Mouse (Mus musculus) kidney, postnatal 25 days (tissue): ENCODE measurements around the gene Fam160a2.
A peak's percentile ranks its signal among the peaks of the same experiment; 100 is the strongest.
"Not testable (repeated sequence)": the region's sequence is repeated elsewhere in the genome, so short reads cannot be mapped to it uniquely, and the experiment has no call there.

Experiments
- DNase-seq, 2 experiments: peaks; one replicate each; pipeline ENCODE4 v3.0.0; 2021; ENCODE audit warnings: mixed read lengths in 2 of 2

The Fam160a2 gene

DNA sequence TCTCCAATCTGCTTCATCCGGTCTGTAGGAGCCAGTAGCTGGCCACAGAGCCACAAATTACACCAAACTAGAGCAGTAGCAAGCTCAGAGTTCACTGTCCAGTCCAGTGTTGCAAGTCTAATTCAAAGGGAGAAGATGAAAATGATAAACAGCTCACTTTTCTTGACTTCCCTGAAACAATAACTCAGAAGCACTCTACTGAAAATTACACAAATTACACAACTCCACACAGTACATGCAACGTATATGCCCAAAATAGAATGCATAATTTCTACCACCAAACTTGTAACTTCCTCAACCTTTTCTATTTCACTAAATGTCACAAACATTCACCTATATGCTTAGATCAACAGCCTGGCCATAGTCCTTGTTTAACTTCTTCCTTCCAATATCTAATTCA lies 9.6 kb downstream of the Fam160a2 start:
- DNase-seq, result no peak

DNA sequence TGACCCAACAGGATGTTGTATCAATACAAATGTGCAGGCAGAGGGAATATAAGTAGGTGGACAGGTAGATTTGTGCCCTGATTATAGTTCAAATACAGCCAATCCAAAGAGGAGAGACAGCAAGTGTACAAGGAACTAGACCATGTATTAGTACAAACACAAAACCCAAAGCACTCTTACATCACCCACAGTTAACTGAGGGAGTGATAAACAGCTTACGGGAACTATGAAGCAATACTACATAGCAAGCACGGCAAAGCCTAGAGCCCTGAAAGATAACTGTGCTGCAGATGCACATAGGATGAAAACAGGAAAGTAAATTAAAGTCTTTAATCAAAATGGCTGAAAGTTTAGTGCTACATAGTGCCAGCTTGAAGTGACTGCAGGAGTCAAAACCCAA lies 12.2 kb downstream of the Fam160a2 start:
- DNase-seq, result no peak

DNA sequence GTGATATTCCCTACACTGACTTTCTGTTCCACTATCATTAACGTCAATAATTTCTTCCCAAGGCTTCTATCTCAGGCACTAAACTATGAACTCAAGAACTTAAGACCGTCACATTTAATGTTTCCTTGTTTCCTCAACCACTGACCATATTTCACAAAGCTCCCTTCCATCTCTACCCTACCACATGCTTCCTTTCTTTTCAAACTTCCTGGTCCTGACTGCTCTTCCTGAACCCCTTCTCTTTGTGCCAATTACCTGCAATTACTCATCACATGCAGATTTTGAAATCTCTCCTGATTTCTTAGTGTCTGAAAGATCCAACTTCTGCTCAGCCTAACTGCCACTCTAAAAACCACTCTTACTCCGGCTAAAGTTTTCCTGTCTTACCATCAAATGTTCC lies 19.5 kb downstream of the Fam160a2 start:
- DNase-seq, result no peak

DNA sequence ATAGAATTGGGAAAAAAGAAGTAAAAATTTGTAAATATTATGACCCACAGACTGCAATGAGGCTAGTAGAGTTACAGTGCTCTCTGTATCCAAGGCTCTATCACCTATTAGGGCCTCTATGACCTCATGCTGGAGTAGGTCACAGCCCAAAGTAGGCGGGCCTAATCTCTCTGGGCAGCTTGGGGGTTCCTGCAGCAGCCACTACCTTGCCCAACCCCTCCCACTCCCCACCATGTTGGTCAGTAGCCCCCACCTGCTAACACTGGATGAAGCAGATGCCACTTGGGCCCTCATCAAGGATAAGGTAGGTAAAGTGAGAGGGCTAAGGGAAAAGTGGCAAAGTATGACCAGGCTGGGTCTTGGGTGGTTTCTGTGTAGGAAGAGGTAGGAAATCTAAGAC lies 25.0 kb downstream of the Fam160a2 start, which contains the start of gene Gm5901:
Gene Gm5901 (plus strand): TSS at position 173 of the 400 bp plus-strand sequence.
- peak in 1 of 2 experiments; percentile 34 for DNase-seq

DNA sequence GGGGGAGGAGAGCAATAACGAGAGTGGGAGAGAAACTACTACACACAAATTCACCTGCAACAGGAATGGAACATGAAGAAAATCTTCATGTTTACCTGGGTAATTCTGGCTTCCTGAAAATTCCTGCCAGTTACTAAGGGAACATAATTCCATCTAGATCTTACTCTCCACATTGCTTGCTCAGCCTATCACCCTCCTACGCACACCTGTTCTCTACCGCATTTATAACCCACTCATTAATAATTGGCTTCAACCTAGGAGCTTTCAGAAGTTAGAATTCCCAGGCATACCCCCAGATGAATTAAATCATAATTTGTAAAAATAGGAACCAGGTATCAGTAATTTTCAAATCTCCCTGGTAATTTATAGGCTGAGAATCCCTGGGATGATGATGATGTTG lies 25.9 kb downstream of the Fam160a2 start:
- DNase-seq, result no peak

DNA sequence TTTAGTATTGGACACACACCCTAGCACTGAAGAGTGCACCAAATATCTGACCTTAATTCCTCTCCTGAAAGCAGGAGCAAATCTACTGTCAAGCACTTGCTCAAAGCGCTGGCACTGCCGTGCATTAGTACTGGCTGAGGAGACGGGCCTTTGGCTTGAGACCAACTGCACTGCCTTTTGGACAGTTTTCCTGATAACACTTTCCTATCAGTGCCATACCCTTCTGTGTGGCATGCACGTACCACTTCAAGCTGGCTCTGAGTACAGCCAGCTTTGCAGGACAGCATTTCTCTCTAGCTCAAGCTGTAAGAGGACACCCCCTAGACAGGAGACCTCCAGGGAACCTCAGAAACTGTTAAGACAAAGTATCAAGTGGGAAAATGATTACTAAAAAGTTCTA lies 26.3 kb downstream of the Fam160a2 start:
- no peak for DNase-seq

DNA sequence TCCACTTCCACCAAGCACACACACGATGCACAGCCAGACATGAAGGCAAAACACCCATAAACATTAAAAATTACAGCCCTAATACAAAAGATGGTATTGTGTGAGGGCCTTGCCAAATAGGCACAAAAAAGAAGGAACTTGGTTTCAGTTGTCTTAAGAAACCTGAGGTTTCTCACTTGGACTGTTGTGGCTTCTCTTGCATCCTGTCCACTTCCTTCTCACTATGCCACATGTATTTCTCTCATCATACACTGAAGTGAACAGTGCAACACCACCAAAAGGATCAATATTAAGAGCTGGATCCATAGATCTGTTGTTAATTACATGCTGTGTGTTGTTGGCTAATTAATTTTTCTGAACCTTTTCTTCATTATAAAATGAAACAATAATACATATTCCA lies 26.9 kb downstream of the Fam160a2 start:
- DNase-seq, result no peak

DNA sequence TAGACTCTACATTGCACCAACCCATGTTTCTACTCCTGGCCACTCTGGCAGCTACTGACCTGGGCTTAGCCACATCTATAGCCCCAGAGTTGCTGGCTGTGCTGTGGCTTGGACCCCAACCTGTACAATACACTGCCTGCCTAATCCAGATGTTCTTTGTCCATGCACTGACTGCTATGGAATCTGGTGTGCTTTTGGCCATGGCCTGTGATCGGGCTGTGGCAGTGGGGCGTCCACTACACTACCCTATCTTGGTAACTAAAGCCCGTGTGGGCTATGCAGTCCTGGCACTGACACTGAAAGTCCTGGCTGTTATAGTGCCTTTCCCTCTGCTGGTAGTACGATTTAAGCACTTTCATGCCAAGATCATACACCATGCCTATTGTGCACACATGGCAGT lies 31.3 kb downstream of the Fam160a2 start:
- no peak for DNase-seq

DNA sequence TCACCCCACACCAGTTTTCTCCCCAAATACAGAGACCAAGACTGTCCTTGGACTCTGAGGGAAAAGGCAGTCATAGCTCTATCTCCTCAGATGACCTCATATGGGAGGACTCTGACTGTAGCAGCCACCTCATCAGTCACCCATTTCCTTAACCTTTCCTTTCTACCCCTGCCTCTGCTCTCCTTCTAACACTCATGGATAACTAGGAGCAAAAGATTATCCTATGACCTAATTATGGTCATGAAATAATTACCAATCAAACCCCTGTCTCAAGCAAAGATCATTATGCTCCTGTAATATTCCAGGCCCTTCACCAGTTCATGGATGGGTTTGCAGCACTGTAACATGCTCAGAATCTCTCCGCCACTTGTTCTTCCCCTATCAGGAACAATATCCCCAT lies 31.9 kb downstream of the Fam160a2 start, which contains the start of gene Olfr692:
Gene Olfr692 (plus strand): TSS at position 301 of the 400 bp plus-strand sequence.
- no peak for DNase-seq

DNA sequence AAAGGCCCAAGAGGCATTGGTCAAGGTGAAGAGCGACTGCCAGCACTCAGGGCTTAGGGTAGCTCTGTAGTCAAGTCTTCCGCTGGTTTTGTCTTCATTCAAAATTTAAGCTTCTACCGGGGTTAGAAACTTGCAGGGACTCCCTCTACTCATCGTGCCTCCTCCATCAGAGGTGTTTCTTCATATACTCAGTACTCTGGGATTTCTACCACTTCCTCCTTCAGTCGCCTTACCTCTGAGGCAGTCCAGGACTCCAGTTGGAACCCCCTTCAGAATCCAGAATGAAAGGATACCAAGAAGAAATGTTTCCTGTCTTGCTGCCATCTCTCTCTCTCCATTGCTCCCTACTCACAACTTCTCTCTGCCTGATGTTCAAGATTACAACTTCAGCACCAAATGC lies 32.6 kb downstream of the Fam160a2 start:
- DNase-seq, result no peak

DNA sequence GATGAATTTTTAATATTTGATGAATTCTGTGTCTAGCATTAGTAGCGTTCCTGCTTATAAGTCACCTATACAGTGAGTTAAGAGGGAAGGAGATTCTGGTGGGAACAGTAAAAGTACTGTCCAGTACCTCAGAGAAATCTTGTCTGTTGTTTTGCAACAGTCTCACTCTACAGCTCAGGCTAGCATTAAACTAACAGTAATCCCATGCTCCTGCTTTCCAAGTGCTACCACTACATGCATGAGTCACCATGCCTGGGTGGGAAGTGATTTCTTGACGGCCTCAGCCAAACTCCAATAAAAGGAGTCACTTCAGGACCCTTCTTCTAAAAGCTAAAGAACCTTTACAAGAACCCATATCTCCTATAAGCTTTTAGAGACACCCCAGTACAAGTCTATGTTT lies 38.1 kb downstream of the Fam160a2 start:
- DNase-seq, result no peak

DNA sequence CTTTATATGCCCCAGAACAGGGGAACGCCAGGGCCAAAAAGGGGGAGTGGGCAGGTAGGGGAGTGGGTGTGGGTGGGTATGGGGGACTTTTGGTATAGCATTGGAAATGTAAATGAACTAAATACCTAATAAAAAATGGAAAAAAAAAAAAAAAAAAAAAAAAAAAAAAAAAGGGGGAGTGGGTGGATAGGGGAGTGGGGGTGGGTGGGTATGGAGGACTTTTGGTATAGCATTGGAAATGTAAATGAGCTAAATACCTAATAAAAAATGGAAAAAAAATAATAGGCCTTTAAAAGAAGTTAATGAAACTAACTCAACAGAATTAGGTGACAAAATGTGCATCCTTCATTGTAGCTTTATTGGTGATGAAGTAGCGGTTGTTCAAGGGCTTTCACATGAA lies 43.4 kb downstream of the Fam160a2 start:
- not testable (repeated sequence) for DNase-seq

DNA sequence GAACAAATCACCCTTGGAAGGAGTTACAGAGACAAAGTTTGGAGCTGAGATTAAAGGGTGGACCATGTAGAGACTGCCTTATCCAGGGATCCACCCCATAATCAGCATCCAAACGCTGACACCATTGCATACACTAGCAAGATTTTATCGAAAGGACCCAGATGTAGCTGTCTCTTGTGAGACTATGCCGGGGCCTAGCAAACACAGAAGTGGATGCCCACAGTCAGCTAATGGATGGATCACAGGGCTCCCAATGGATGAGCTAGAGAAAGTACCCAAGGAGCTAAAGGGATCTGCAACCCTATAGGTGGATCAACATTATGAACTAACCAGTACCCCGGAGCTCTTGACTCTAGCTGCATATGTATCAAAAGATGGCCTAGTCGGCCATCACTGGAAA lies 43.8 kb downstream of the Fam160a2 start:
- DNase-seq, result not testable (repeated sequence)

DNA sequence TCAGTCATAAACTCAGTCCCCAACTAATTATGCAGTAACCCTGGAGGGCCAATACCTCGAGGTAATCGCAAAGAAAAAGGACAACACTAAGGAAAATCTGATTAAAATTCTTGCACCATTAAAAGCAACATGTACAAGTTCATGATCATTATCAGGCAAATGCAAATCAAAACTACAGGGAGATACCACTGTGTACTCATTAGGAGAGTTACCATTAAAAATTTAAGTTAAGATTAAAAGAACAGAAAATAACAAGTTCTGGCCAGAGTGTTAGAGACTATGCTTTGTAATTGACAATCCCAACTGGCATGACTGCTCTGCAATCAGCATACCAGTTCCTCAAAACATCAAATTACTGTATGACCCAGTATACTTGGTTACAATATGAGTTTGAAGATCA lies 57.1 kb downstream of the Fam160a2 start:
- no peak for DNase-seq

DNA sequence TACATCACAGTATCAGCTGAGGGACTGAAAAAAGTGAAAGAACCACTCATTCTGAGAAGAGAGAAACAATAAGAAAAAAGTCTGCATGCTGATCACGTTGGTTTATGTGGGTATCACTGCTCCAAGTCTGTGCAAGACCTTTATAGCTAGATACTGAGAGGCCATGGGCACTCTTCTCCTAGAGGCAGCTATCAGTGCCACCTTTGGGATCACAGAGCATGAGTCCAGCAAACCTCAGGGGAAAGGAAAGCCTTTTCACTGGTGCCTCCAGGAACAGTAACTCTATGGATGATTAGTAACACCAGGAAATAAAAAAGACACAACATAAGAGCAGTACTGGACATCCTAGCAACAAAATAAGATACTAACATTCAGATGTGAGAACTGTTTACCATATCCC lies 57.7 kb downstream of the Fam160a2 start, which contains the start of gene Olfr691:
Gene Olfr691 (minus strand): TSS at position 101 of the 400 bp plus-strand sequence.
- DNase-seq, result no peak

DNA sequence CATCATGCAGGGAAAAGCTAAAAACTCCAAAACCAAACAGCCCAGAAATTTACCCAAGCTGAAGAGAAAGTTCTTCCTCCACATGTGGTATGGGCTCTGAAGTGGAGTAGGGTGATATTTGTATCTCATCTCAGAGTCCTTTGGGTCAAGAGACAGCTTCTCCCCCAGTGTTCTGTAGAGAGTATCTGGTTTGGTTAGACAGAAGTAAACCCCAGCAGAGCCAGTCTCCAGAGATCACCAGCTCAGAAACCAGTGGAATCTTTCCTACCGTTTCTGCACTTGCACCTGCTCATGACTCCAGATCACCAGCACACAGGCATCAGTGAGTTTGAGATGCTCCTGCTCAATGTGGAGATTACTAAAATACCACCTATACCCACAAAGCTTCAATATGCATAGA lies 65.8 kb downstream of the Fam160a2 start, which contains the start of gene Olfr690:
Gene Olfr690 (minus strand): TSS at position 101 of the 400 bp plus-strand sequence.
- no peak for DNase-seq

DNA sequence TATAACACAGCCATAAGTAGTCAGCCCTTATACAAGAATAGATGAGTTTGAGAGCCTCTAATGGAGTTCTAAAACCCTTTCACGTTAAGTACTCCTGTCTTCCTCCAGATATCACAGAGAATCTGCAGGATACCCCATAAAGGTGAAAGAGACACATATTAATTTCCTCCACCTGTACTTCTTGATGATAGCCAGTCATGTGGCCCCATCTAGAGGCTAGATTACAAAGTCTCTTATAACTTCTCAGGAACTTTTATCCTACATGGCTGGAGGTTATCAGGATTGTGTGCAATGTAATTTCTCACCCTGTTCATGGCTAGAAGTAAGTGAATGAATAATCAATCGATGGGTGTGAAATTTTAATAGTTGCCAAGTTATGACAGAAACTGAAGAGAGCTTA lies 74.6 kb downstream of the Fam160a2 start:
- no peak for DNase-seq
